Mouse (Mus musculus) cerebellum, postnatal 10 days (tissue): ENCODE results near the gene Gmpr2.

Experiments used
- DNase-seq, 2 experiments: peaks; one replicate each; pipeline ENCODE4 v3.0.0; 2021; ENCODE audit warnings: mixed read lengths in 2 of 2

The Gmpr2 gene

GRCm38 (mm10) chr14:55681160-55682117, 9.7 kb downstream of the Gmpr2 start, which contains the start of gene Tinf2:
TSS of gene Tinf2 (minus strand) at chr14:55681820.
- DNase-seq: peak; percentile 98

- no peak for DNase-seq
Observed at GRCm38 (mm10) chr14:55682118-55682493, 10.4 kb downstream of the Gmpr2 start.

- no peak for DNase-seq
Observed at GRCm38 (mm10) chr14:55689433-55689832, 17.7 kb downstream of the Gmpr2 start.

- DNase-seq: no peak
Observed at GRCm38 (mm10) chr14:55697226-55697625, 25.5 kb downstream of the Gmpr2 start.

GRCm38 (mm10) chr14:55701131-55701530, 29.4 kb downstream of the Gmpr2 start:
- no peak for DNase-seq

GRCm38 (mm10) chr14:55702761-55703160, 31.0 kb downstream of the Gmpr2 start:
- no peak for DNase-seq

GRCm38 (mm10) chr14:55706051-55706600, 34.4 kb downstream of the Gmpr2 start:
- DNase-seq: no peak

GRCm38 (mm10) chr14:55707397-55707796, 35.7 kb downstream of the Gmpr2 start:
- no peak for DNase-seq

GRCm38 (mm10) chr14:55709509-55709908, 37.8 kb downstream of the Gmpr2 start:
- no peak for DNase-seq

GRCm38 (mm10) chr14:55711786-55712185, 40.0 kb downstream of the Gmpr2 start:
- DNase-seq: no peak

- DNase-seq: no peak
Observed at GRCm38 (mm10) chr14:55713007-55713728, 41.4 kb downstream of the Gmpr2 start.

GRCm38 (mm10) chr14:55713729-55714122, 42.0 kb downstream of the Gmpr2 start, which contains the start of gene Tgm1:
TSS of gene Tgm1 (minus strand) at chr14:55713926.
- DNase-seq: no peak

GRCm38 (mm10) chr14:55714893-55715292, 43.2 kb downstream of the Gmpr2 start:
- no peak for DNase-seq

- no peak for DNase-seq
Observed at GRCm38 (mm10) chr14:55716271-55716670, 44.5 kb downstream of the Gmpr2 start.

- no peak for DNase-seq
Observed at GRCm38 (mm10) chr14:55716884-55717283, 45.1 kb downstream of the Gmpr2 start.

GRCm38 (mm10) chr14:55719737-55720136, 48.0 kb downstream of the Gmpr2 start:
- no peak for DNase-seq

- DNase-seq: peak in 1 of 2 experiments; percentile 27
Observed at GRCm38 (mm10) chr14:55720666-55721065, 48.9 kb downstream of the Gmpr2 start.

GRCm38 (mm10) chr14:55721076-55721475, 49.3 kb downstream of the Gmpr2 start:
- DNase-seq: peak; percentile 25 to 35

- DNase-seq: peak; percentile 97 to 98
Observed at GRCm38 (mm10) chr14:55721700-55722437, 50.1 kb downstream of the Gmpr2 start, which contains the start of gene Rabggta. TSS of gene Rabggta (minus strand) at chr14:55722263.

GRCm38 (mm10) chr14:55722438-55722945, 50.8 kb downstream of the Gmpr2 start:
- DNase-seq: no peak

- DNase-seq: no peak
Observed at GRCm38 (mm10) chr14:55723433-55723832, 51.7 kb downstream of the Gmpr2 start.

GRCm38 (mm10) chr14:55724411-55724871, 52.7 kb downstream of the Gmpr2 start:
- DNase-seq: no peak
